27 mouse cellular contexts compared by ENCODE assay signal in the genomic region with DNA sequence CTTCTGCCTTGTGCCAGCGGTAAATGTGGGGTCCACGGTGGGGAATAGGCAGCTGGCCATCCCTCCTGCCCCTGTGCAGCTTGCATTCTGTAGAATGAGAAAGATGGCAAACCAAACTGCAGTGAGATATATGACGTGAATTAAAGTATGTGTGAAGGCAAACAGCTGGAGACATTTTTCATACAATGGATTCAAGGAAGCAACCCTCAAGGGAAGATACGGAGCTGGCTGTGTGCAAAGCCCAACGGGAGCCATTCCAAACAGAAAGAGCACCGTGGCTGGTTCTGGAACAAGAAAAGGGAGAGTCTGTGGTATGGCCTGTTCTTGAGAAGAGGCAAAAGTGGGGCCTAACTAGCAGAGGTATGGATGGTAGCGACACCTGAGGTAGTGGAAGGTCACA. TPM values are rescaled to one million over a fixed set of nuclear protein-coding genes. Genes with fewer than 3 reads are reported as not detected.
DNase-seq lines count a peak whose midpoint lies in the region; ATAC-seq and TF ChIP-seq lines count a peak whose summit lies in the region.
"Had no signal": no experiment of that assay in that cellular context is flagged by ENCODE, and none has a peak within 500 bp of the region (broad histone marks: within the 10 kb centered on the region; RNA-seq: fewer than 3 reads in every experiment).

No protein-coding gene starts in this region.

- TF ChIP-seq CTCF in kidney, postnatal 0 days (IDR thresholded peaks at IDR 0.05; ENCODE audit: low read depth) = no peak
- TF ChIP-seq CTCF in MEL (IDR thresholded peaks at IDR 0.05 in 2 of 3, conservative IDR thresholded peaks at IDR 0.05 in 1 of 3; ENCODE audit: control insufficient read depth in 1 of 3, insufficient read depth in 1 of 3, low read depth in 2 of 3, low read length in 3 of 3, poor library complexity in 1 of 3, severe bottlenecking in 1 of 3) = no peak

- no peaks in the 10 kb centered on the region for H3K27me3 ChIP-seq in kidney, postnatal 0 days (ENCODE audit: insufficient read depth, low read length)
- H3K27me3 ChIP-seq in kidney, embryonic 16.5 days (ENCODE audit: insufficient read depth, low read length) = no peaks in the 10 kb centered on the region
- no peaks in the 10 kb centered on the region for H3K27me3 ChIP-seq in MEL (ENCODE audit: control insufficient read depth in 1 of 2, insufficient read depth in 2 of 2, low read length in 2 of 2)
- H3K27me3 ChIP-seq: CH12.LX; embryonic facial prominence, embryonic 13.5 days; embryonic facial prominence, embryonic 15.5 days; forebrain, embryonic 12.5 days had no signal

- intact Hi-C loops in heart, postnatal 10 days (cut with DNase I) = no loop called here
- intact Hi-C loops in heart, postnatal 36 days (cut with DNase I) = no loop called here

- H3K9me3 ChIP-seq in kidney, postnatal 0 days (replicated peaks; ENCODE audit: low read length) = no peaks in the 10 kb centered on the region
- no peaks in the 10 kb centered on the region for H3K9me3 ChIP-seq in kidney, embryonic 16.5 days (ENCODE audit: low read length)
- no peaks in the 10 kb centered on the region for H3K9me3 ChIP-seq in MEL (replicated peaks; ENCODE audit: insufficient read depth, low read length)
- H3K9me3 ChIP-seq: embryonic facial prominence, embryonic 13.5 days; embryonic facial prominence, embryonic 15.5 days; forebrain, embryonic 10.5 days; forebrain, embryonic 12.5 days; G1E had no signal

- H3K4me2 ChIP-seq in kidney, postnatal 0 days (ENCODE audit: low read length) = no peak overlapping the region
- H3K4me2 ChIP-seq in kidney, embryonic 16.5 days (replicated peaks; ENCODE audit: low read depth, low read length) = no peak overlapping the region
- H3K4me2 ChIP-seq: embryonic facial prominence, embryonic 13.5 days; embryonic facial prominence, embryonic 15.5 days; forebrain, embryonic 12.5 days had no signal

- H3K4me3 ChIP-seq in kidney, postnatal 0 days (replicated peaks; ENCODE audit: low read depth, low read length) = no peak overlapping the region
- H3K4me3 ChIP-seq in kidney, embryonic 16.5 days (ENCODE audit: low read length) = no peak overlapping the region
- no peak overlapping the region for H3K4me3 ChIP-seq in MEL (ENCODE audit: control insufficient read depth in 1 of 2, insufficient read depth in 1 of 2, low read depth in 2 of 2, low read length in 2 of 2)
- H3K4me3 ChIP-seq: embryonic facial prominence, embryonic 13.5 days; embryonic facial prominence, embryonic 15.5 days; erythroblast, embryonic 14.5 days; forebrain, embryonic 10.5 days; forebrain, embryonic 12.5 days had no signal

- H3K9ac ChIP-seq in kidney, postnatal 0 days (ENCODE audit: low read depth, low read length) = no peak overlapping the region
- no peak overlapping the region for H3K9ac ChIP-seq in kidney, embryonic 16.5 days (replicated peaks; ENCODE audit: low read length)
- H3K9ac ChIP-seq in MEL (ENCODE audit: control insufficient read depth, low read depth, low read length, poor library complexity, severe bottlenecking) = no peak overlapping the region
- H3K9ac ChIP-seq: embryonic facial prominence, embryonic 13.5 days; embryonic facial prominence, embryonic 15.5 days; forebrain, embryonic 12.5 days had no signal

- no peaks in the 10 kb centered on the region for H3K36me3 ChIP-seq in kidney, postnatal 0 days (ENCODE audit: insufficient read depth, low read length)
- H3K36me3 ChIP-seq in kidney, embryonic 16.5 days (ENCODE audit: insufficient read depth, low read length) = no peaks in the 10 kb centered on the region
- peaks cover 0 to 19% of the 10 kb centered on the region in 2 experiments; a peak in 2 of 4 replicates for H3K36me3 ChIP-seq in MEL (ENCODE audit: control insufficient read depth in 1 of 2, insufficient read depth in 2 of 2, low read length in 2 of 2)
- H3K36me3 ChIP-seq: embryonic facial prominence, embryonic 13.5 days; embryonic facial prominence, embryonic 15.5 days; forebrain, embryonic 10.5 days; forebrain, embryonic 12.5 days; G1E had no signal

- H3K27ac ChIP-seq in kidney, postnatal 0 days = no peak overlapping the region
- H3K27ac ChIP-seq in kidney, embryonic 16.5 days (ENCODE audit: low read length) = no peak overlapping the region
- peak overlapping the region; percentile 61; the same call in 1 of the 2 replicates for H3K27ac ChIP-seq in MEL (ENCODE audit: control insufficient read depth, low read depth, low read length)
- H3K27ac ChIP-seq: embryonic facial prominence, embryonic 13.5 days; embryonic facial prominence, embryonic 15.5 days; forebrain, embryonic 10.5 days; forebrain, embryonic 12.5 days had no signal

- H3K79me2 ChIP-seq in MEL (ENCODE audit: control insufficient read depth, insufficient read depth, low read length, poor library complexity) = no peaks in the 10 kb centered on the region

- no peak for TF ChIP-seq RAD21 in MEL (IDR thresholded peaks at IDR 0.05; ENCODE audit: low read depth, low read length)

- TF ChIP-seq POLR2A in MEL (IDR thresholded peaks at IDR 0.05; ENCODE audit: control insufficient read depth in 1 of 2, insufficient read depth in 1 of 2, low read depth in 1 of 2, low read length in 2 of 2, poor library complexity in 1 of 2) = no peak

- 74% methylated on average over 7 of the region's 7 CpGs for WGBS in kidney, postnatal 0 days
- WGBS in kidney, embryonic 16.5 days = 74% methylated on average over 7 of the region's 7 CpGs

- TF ChIP-seq EP300 in MEL (IDR thresholded peaks at IDR 0.05; ENCODE audit: low read depth in 1 of 2, low read length in 2 of 2) = no peak

- no peak for ATAC-seq in kidney, postnatal 0 days (replicated peaks; ENCODE audit: low FRiP score, low read depth)
- ATAC-seq in kidney, embryonic 16.5 days (ENCODE audit: low FRiP score, low TSS enrichment) = no peak
- ATAC-seq: CD4-positive, CD25-positive, alpha-beta regulatory T cell, adult 4 months; forebrain, embryonic 14.5 days; forebrain, embryonic 16.5 days had no signal

- DNase-seq in heart, postnatal 10 days = peak; percentile 24 to 30
- no peak for DNase-seq in heart, postnatal 36 days
- DNase-seq in kidney, postnatal 0 days (ENCODE audit: low spot score) = peak; percentile 51
- DNase-seq in MEL (ENCODE audit: low read depth, low spot score) = no peak
- no peak for DNase-seq in spleen, postnatal 36 days (ENCODE audit: low spot score in 2 of 2)
- DNase-seq: adrenal gland, adult 2 months; adrenal gland, postnatal 10 days; adrenal gland, postnatal 25 days; B cell, adult 2 months; cerebellum, adult 11 months; cerebellum, adult 18-20 months; cerebellum, adult 8-10 months; cerebellum, adult 9-11 months; cerebellum, postnatal 14 days; cerebellum, postnatal 36 days; embryo, embryonic 11 days had no signal

- 0 out of 2 replicates have a peak, but pooled peaks cover 3% of the 10 kb centered on the region for H3K4me1 ChIP-seq in kidney, postnatal 0 days (replicated peaks; ENCODE audit: insufficient read depth, low read length)
- no peaks in the 10 kb centered on the region for H3K4me1 ChIP-seq in kidney, embryonic 16.5 days (ENCODE audit: insufficient read depth, low read length)
- peaks cover 23 to 32% of the 10 kb centered on the region in 2 experiments for H3K4me1 ChIP-seq in MEL (ENCODE audit: control insufficient read depth in 1 of 2, insufficient read depth in 2 of 2, low read length in 2 of 2)
- H3K4me1 ChIP-seq: embryonic facial prominence, embryonic 13.5 days; embryonic facial prominence, embryonic 15.5 days had no signal

TF ChIP-seq in MEL, 35 proteins besides CTCF, POLR2A, EP300 and RAD21:
- TF ChIP-seq ELF1 (IDR thresholded peaks at IDR 0.05; ENCODE audit: low read depth, low read length) (no peak), GABPA (IDR thresholded peaks at IDR 0.05; ENCODE audit: low read depth, low read length) (no peak), ETS1 (IDR thresholded peaks at IDR 0.05; ENCODE audit: low read depth, low read length) (no peak), HCFC1 (IDR thresholded peaks at IDR 0.05; ENCODE audit: low read depth, low read length) (no peak), GATA1 (IDR thresholded peaks at IDR 0.05; ENCODE audit: low read depth, low read length) (no peak)

RNA-seq across cellular contexts. Expression of a gene that starts 20.9 kb away (rescaled TPM):
- 100 to 1,000 TPM; 319 to 334 TPM for total RNA-seq in heart, postnatal 10 days (2021)
- total RNA-seq in heart, postnatal 36 days (2021) = 100 to 1,000 TPM; 233 to 242 TPM
- 22.0 and 22.2 TPM in 2 replicates for polyA plus RNA-seq in kidney, postnatal 0 days (2015; fragmentation: Nextera tagmentation; extraction: Ambion mirVana)
- 20.1 and 23.7 TPM in 2 replicates for polyA plus RNA-seq in kidney, embryonic 16.5 days (2015; fragmentation: Nextera tagmentation; extraction: Ambion mirVana)
- 0.15 TPM in 1 of 2 replicates, not detected in the other for total RNA-seq in MEL (2012; rRNA removed)
- under 1 TPM in 1 of 2 experiments, not detected in 1; 0.28 TPM for polyA plus RNA-seq in MEL (2012; ENCODE audit: insufficient read depth in 1 of 2, insufficient read length in 2 of 2, low read depth in 1 of 2, low replicate concordance in 2 of 2, missing spikeins in 1 of 2)
- polyA plus RNA-seq: G1E had no signal

RNA-seq across cellular contexts. Expression of a gene that starts 22.6 kb away (rescaled TPM):
- 1 to 10 TPM; 1.9 to 2.8 TPM for total RNA-seq in heart, postnatal 10 days (2021)
- total RNA-seq in heart, postnatal 36 days (2021) = 1 to 10 TPM in 1 of 2 experiments, under 1 TPM in 1; 0.87 to 1.3 TPM
- polyA plus RNA-seq in kidney, postnatal 0 days (2015; fragmentation: Nextera tagmentation; extraction: Ambion mirVana) = 9.9 and 11.5 TPM in 2 replicates
- polyA plus RNA-seq in kidney, embryonic 16.5 days (2015; fragmentation: Nextera tagmentation; extraction: Ambion mirVana) = 20.8 and 21.6 TPM in 2 replicates
- total RNA-seq in MEL (2012; rRNA removed) = 12.1 and 14.0 TPM in 2 replicates
- polyA plus RNA-seq in MEL (2012; ENCODE audit: insufficient read depth in 1 of 2, insufficient read length in 2 of 2, low read depth in 1 of 2, low replicate concordance in 2 of 2, missing spikeins in 1 of 2) = 10 to 100 TPM in 1 of 2 experiments, not detected in 1; 14.4 TPM

RNA-seq across cellular contexts. Expression of a gene that starts 59.9 kb away (rescaled TPM):
- total RNA-seq in heart, postnatal 10 days (2021) = 10 to 100 TPM; 10.2 to 12.5 TPM
- 10 to 100 TPM; 15.8 to 17.9 TPM for total RNA-seq in heart, postnatal 36 days (2021)
- 15.3 and 16.8 TPM in 2 replicates for polyA plus RNA-seq in kidney, postnatal 0 days (2015; fragmentation: Nextera tagmentation; extraction: Ambion mirVana)
- 21.3 and 22.7 TPM in 2 replicates for polyA plus RNA-seq in kidney, embryonic 16.5 days (2015; fragmentation: Nextera tagmentation; extraction: Ambion mirVana)
- total RNA-seq in MEL (2012; rRNA removed) = 37.8 and 42.0 TPM in 2 replicates
- 10 to 100 TPM in 1 of 2 experiments, not detected in 1; 78.4 TPM for polyA plus RNA-seq in MEL (2012; ENCODE audit: insufficient read depth in 1 of 2, insufficient read length in 2 of 2, low read depth in 1 of 2, low replicate concordance in 2 of 2, missing spikeins in 1 of 2)

Comparison
In these comparisons a context has a peak if more than half of its experiments do, and no peak if none do; other contexts are left out.
1. DNase-seq: peak in heart, postnatal 10 days (2 of 2) and kidney, postnatal 0 days (single experiment); none in heart, postnatal 36 days (0 of 2), MEL (single experiment) and spleen, postnatal 36 days (0 of 2).
2. RNA of a gene that starts 20.9 kb away (total RNA-seq): 319 to 334 TPM in heart, postnatal 10 days and 233 to 242 TPM in heart, postnatal 36 days; 0.15 TPM in MEL; every median in the first group is over 100 times any median in the second.